ENCODE assay signal across 17 mouse cellular contexts in the genomic region with DNA sequence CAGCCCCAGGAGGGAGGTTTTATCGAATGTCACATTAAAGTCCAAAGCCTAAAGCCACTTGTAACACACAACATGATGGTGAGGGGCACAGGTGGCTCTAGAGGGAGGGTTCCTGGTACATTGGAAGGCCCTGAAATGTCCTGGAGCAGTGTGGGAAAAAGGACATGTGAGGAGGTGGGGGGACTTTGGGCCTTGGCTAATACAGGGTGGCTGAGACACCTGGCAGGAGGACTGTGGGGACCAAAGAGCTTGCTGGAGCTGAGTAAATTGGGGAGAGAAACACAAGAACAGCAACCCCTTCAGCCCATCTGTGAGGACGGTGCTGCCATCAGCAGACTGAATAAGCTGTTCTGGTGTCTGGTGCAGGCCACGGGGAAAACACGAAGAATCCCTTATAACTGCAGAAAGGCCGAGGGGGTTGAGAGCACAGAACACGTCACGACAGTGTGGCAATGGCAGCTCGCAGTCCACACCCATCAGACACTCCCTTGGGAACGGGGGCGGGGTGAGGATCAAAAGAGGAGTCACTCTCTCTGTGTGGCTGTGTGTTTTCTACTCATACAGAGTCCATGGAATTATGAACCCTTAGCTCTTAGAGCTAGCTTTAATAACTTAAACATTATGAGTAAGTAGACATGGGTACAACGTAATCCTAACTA.
"Had no signal": no experiment of that assay in that cellular context is flagged by ENCODE, and none has a peak within 500 bp of the region (broad histone marks: within the 10 kb centered on the region; RNA-seq: fewer than 3 reads in every experiment).

No protein-coding gene starts in this region.

- H3K27me3 ChIP-seq: neural tube, embryonic 13.5 days; stomach, embryonic 15.5 days had no signal

- H3K4me3 ChIP-seq: layer of hippocampus, adult 2 months; left cerebral cortex, adult 2 months; limb, embryonic 10.5 days; midbrain, embryonic 10.5 days; neural tube, embryonic 13.5 days; stomach, embryonic 15.5 days had no signal

- H3K36me3 ChIP-seq: neural tube, embryonic 13.5 days; stomach, embryonic 15.5 days had no signal

- ATAC-seq: lung, postnatal 0 days; midbrain, embryonic 16.5 days had no signal

- H3K9me3 ChIP-seq: limb, embryonic 10.5 days; midbrain, embryonic 10.5 days; neural tube, embryonic 13.5 days; stomach, embryonic 15.5 days had no signal

- H3K27ac ChIP-seq: layer of hippocampus, adult 2 months; left cerebral cortex, adult 2 months; limb, embryonic 10.5 days; liver, embryonic 14.5 days; midbrain, embryonic 10.5 days; neural tube, embryonic 13.5 days; stomach, embryonic 15.5 days had no signal

- H3K4me2 ChIP-seq: neural tube, embryonic 13.5 days; stomach, embryonic 15.5 days had no signal

- DNase-seq: kidney, postnatal 10 days; kidney, postnatal 4 days; lung, adult 2 months; lung, postnatal 36 days; retina, postnatal 1 day; right cerebral cortex, postnatal 4 days; spleen, adult 18-20 months; thymus, postnatal 36 days had no signal

- H3K9ac ChIP-seq: liver, embryonic 14.5 days; neural tube, embryonic 13.5 days; stomach, embryonic 15.5 days had no signal
